Mouse (Mus musculus): ENCODE data around the gene Serpinb9.
A peak's percentile ranks its signal among the peaks of the same experiment; 100 is the strongest.
"Not testable (repeated sequence)": the region's sequence is repeated elsewhere in the genome, so short reads cannot be mapped to it uniquely, and the experiment has no call there.

Serpinb9 gene

DNA sequence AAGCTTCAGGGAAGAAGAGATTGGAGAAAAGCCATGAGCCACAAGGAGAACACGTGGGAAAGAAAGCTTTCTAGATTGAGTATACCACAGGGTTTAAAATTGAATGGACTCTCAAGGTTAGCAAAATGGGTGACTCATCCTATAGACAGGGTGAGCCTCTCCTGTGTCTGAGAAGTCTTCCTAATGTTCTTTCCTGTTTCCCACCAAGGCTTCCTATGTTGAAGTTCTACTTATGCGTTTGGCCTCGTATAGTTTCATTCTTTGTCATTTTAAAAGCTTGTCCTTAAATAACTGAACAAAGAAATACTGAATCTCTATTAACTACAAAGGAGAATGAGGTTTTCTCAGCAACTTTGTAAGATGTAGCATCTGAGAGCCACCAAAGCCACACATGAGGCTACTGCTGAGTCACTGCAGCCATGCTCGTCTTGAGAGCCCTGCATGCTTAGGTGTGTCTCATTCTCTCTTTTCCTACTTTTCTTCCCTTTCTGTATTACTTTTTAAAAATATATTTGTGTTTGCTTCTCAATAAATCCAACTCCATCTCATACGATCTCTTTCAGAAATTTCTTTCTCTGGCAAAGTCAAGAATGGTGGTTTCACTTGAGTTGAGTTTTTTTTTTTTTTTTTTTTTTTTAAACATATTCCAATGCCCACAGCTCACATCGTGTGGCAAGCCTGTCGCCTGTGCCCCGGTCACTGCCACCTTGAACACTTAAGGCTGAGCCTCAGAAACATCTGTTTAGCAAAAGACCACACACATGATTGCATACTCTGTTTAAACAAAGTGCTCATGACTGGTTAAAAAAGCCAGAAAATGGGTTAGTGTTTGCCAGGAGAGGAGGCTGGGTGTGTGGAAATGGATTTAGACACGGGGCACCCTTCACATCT, 718 bp downstream of the Serpinb9 start:
- DNase-seq (ENCODE audit: low spot score) = no peak

DNA sequence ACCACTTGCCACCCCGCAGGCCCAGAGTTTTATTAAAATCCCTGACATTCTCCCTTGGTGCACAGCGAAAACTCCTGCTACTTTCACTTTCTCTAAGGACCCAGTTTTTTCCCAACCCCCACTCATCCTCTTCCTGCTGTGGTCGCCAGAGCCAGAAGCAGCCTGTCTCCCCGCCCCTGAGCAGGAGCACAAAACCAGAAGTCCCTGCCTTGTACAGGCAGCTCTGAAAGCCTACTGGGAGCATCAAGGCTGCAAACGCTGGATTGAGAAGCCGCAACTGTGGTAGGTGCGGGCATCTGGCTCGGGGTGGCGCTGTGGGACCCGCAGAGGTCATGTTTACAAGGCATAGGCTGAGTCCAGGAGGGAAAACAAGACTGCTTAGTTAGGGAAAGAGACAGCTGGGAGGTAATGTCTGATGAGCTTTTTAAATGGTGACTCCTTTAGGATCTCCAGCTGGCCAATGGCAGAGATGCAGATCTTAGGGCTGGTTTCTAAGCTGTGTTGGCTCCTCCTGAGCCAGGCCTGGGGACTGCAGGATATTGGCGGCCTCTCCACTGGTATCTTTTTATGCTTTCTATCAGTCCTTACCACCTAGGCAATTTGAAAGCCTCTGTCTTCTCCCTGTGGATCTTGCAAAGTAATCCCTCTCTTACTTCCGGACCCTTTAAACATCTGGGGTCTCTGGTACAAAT, 1.5 kb downstream of the Serpinb9 start:
- peak; percentile 89 for DNase-seq (ENCODE audit: low spot score)

DNA sequence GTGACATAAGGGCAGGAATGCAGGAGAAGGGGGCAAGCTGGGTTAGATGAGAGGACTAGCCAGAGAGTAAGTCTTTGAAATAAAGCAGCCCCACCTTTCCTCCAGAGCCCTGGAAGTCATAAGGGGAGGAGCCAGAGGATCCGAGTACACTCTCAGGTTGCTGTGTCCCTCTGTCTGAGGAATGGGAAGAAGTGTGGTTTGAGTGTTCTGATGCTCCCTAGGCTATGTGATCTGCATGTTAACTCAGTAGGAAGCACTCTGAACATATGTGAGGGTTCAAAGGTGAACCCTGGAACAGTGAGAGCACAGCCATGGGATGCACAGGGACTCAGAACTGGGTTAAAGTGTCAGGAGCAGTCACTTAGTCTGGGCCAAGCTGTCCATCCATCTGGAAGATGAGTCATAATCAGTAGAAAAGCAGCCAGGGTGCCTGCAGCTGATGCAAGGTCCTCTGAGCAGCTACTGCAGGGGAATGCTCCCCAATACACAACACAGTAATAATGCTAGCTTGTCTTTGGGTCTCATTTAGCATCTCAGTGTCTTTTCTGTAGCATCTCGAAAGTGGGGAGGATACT, 2.5 kb downstream of the Serpinb9 start:
- no peak for DNase-seq (ENCODE audit: low spot score)

DNA sequence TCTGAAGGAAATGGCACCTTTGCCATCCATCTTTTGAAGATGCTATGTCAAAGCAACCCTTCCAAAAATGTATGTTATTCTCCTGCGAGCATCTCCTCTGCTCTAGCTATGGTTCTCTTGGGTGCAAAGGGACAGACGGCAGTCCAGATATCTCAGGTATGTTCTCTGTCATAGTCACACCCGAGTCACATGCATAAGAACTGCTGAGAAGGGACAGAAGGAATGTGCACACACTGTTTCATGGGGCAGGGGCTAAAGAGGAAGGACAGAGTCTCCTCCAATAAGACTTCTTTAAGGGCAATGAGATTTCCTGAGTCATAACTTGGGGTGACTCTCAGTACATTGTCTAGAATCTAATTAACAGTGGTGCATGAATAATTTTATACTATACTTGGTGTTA, 3.5 kb downstream of the Serpinb9 start:
- no peak for DNase-seq (ENCODE audit: low spot score)

DNA sequence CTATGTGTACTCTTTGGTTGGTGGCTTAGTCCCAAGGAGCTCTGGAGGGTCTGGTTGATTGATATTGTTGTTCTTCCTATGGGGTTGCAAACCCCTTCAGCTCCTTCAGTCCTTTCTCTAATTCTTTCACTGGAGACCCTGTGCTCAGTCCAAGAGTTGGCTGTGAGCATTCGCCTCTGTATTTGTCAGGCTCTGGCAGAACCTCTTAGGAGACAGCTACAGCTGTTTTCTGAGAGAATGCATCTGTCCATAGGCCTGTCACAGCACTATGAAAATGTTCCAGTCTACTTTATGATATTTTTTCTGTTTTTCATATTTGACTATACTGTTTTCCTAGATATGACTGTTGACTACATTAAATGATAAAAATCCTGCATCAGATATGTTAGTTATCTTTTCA, 9.3 kb downstream of the Serpinb9 start:
- no peak for DNase-seq (ENCODE audit: low spot score)

DNA sequence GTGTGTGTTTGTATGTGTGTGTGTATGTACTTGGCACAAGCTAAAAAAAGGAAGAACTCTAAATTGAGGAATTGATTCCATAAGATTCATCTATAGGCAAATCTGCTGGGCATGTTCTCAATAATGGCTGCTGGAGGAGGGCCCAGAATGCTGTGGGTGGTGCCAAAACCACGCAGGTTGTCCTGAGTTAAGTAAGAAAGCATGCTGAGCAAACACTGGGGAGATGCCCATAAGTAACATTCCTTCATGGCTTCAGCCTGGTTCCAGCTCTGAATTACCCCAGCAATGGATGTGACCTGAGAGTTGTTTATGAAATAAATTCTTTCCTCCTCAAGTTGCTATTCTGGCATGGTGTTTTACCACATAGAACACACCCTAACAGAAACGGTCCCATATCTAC, 10.2 kb downstream of the Serpinb9 start:
- DNase-seq (ENCODE audit: low spot score) = no peak

DNA sequence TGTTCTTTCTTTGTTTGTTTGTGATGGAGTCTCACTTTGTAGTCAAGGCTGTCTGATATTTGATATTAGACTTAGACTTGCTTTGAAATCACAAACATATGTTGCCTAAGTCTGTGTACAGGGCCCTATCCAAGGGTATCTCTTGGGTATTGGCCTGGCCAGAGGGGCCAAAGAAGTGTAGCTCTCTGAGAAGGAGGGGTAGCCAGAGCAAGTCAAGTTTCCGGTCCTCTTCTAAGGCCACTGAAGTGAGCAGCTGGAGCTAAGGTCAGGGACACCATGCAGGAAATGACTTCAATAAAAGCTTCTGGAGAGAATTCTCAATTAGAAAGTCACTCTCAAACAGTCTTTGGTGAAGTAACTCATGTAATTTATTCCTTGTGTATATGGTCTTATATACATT, 19.3 kb downstream of the Serpinb9 start:
- no peak for DNase-seq (ENCODE audit: low spot score)

DNA sequence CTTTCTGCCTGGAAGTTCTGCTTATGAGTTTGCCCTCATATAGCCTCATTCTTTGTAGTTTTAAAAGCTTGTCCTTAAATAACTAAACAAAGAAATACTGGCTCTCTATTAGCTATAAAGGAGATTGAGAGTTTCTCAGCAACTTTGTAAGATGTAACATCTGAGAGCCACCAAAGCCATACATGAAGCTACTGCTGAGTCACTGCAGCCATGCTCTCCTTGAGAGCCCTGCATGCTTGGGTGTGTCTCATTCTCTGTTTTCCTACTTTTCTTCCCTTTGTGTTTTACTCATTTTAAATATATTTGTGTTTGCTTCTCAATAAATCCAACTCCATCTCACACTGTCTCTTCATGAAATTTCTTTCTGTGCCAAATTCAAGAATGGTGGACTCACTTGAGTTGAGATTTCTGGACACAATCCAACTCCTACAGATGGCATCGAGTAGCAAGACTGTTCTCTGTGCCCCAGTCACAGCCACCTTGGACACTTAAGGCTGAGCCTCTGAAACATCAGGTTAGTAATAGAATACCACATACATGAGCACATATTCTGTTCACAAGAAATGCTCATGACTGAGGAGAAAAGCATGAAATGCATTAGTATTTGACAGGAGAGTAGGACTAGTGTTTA, 23.5 kb downstream of the Serpinb9 start:
- DNase-seq (ENCODE audit: low spot score) = no peak

DNA sequence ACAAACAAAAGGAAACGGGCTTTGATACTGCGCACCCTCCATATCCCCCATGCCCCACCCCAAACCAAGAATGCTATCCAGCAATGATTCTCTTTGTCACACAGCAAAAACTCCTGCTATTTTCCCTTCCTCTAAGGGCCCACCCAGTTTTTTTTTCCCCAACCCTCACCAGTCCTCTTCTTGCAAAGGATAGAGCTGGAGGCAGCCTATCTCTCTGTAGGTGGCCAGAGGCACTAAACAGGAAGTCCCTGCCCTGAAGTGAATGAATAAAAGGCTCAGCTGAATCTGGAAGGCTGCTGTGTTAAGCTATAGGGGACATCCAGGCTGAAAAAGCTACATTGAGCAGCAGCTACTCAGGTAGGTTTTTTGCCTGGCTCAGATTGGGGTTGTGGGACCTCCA, 24.2 kb downstream of the Serpinb9 start, which contains the start of gene Serpinb9b:
Gene Serpinb9b, plus strand, starts transcription at position 173 of the 400 bp plus-strand sequence.
- no peak for DNase-seq (ENCODE audit: low spot score)

DNA sequence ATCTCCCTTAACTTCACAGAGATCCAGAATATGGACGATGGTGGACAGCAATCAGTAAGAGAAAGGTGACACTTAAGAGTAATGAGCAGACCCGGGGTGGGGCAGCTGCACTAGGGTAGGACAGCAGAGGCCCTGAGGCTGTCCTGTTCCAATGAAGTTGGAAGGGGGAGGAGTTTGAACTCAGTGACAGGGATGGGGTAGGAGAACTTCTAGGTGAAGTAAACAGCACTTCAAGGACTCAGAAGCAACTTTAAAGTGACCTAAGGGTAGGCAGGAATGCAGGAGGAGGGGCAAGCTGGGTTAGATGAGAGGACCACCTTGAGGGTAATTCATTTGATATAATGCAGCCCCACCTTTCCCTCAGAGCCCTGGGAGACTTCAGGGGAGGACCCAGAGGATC, 25.1 kb downstream of the Serpinb9 start:
- DNase-seq (ENCODE audit: low spot score) = no peak

DNA sequence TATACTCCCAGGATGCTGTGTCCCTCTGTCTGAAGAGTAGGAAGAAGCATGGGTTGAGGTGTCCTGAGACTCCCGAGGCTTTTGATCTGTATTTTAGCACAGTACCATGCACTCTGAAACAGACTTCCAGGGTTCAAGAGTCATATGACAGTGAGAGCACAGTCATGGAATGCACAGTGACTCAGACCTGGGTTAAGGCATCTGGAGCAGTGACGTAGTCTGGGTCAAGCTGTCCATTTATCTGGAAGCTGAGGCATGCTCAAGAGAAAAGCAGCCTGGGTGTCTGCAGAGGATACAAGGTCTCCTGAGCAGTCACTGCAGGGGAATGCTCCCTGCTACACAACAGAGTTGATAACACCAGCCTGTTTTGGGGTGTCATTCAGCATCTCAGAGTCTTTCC, 25.5 kb downstream of the Serpinb9 start:
- DNase-seq (ENCODE audit: low spot score) = peak; percentile 28

DNA sequence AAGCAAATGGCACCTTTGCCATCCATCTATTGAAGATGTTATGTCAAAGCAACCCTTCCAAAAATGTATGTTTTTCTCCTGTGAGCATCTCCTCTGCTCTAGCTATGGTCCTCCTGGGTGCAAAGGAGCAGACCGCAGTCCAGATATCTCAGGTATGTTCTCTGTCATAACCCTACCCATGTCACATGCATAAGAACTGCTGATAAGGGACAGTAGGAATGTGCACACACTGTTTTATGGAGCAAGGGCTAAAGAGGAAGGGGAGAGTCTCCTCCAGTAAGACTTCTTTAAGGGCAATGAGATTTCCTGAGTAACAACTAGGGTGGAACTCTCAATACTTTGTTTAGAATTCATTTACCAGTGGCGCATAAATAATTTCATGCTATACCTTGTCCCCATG, 26.4 kb downstream of the Serpinb9 start:
- not testable (repeated sequence) for DNase-seq (ENCODE audit: low spot score)

DNA sequence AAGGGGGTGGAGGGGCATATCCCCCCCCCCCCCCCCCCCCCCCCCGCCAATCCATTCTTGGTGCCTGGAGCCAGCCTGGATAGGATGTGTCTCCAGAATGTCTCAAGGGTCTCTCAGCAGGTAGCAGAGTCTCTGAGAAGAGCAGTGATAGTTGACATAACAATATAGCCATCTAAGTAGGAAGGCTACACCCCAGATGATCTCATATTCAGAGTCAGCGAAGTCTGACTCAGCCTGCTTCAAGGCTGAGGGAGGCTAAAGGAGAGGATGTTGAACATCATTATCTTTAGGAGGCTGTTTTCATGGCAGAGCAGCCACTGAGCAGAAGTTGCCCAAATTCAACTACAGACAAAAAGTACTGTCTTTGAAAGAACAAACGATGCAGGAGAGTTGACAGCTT, 27.2 kb downstream of the Serpinb9 start:
- no peak for DNase-seq (ENCODE audit: low spot score)

DNA sequence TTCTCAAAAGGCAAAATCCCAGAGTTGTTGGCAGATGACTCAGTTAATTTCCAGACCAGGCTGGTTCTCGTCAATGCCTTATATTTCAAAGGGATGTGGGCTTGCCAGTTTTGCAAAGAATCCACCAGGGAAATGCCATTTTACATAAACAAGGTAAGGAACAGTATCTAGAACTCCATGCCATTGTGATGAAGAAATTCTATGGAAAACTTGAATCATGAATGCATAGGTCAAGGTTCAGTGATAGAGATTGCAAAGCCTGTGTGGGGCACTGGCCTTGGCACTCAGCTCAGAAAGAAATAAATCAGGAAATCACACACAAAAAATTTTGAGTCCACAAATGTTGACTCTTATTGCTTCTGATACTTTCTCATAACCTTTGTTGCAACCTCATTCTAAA, 32.5 kb downstream of the Serpinb9 start:
- DNase-seq (ENCODE audit: low spot score) = no peak

DNA sequence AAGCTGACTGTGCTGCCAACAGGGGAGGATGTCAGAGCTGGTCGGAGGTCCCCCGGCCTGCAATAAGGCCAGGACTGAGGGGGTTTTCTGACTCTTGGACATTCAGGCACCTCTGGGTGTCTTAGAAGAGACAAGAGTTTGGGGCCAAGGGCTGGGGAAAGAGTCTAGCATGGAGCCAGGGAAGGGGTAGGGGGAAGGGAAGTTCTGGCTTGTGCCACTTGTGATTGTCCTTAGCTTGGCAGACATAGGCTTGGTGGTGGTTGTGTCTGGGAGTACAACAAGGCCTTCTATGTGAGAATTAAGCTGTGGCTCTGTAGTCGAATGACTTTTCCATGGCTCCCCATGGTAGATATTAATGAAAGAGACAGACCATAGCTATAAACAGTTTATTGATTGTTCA, 40.5 kb downstream of the Serpinb9 start:
- no peak for DNase-seq (ENCODE audit: low spot score)

DNA sequence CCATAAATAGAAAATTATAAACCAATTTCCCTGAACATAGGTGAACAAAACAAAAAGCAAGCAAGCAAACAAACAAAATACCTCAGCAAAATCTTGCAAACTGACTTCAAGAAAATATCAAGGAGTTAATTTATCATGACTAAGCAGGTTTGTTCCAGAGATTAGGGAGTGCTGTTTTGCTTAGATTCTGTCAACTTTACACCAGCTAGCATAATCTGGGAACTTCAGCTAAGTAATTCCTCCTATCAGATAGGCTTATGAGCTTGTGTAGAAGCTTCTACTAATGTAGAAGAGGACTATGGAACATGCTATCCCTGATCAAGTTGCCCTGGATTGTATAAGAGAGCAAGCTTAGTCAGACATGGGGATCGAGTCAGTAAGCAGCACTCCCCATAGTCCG, 44.2 kb downstream of the Serpinb9 start:
- no peak for DNase-seq (ENCODE audit: low spot score)

DNA sequence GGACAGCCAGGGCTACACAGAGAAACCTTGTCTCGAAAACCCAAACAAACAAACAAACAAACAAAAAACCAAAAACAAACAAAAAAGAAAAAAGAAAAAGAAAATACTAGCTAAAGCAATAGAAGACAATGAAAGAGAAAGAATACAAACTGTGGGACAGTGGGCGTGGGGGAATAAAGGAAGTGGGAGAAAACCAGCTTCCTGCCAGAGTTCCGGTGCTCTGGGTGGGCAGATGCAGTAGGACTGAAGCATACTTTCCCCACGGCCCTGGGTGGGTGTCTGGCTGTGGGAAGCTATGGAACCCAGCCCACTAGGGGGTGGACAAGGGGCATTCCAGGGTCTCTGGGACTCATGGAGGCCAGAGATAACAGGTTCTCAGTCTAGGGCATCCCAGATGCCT, 45.1 kb downstream of the Serpinb9 start:
- no peak for DNase-seq (ENCODE audit: low spot score)

DNA sequence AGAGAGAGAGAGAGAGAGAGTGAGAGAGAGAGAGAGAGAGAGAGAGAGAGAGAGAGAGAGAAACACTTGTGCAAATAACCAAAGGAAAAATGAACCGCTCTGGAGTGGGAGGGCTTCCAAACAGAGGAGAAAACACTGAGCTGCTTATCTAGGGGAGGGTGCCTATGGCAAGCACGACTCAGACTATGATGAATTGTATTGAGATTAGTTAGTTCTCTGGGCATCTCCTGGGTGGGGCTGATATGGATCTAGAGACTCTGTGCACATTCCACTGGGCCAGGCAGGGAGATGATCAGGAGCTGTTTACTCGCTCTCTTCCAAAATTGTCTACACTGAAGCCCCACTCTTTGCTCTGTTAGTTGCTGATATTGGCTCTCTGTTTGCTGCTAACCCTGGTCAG, 48.6 kb downstream of the Serpinb9 start:
- no peak for DNase-seq (ENCODE audit: low spot score)

DNA sequence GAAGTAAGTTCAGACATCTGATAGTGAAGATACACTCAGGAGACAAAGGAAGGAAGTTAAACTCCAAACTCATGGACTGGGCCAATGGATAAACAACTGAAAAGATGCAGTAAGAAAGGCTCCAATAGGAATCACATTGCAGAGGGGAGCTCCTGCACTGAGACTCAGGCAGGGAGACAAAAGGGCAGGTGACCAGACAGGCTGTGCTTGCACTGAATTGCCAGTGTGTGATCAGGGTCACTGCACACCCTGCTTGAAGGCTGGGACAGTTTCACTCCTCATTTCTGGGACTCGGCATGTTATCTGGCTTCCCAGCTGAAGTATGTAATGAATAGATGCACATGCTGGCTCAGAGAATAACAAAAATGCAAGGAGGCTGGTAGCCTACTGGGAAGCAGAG, 60.0 kb downstream of the Serpinb9 start:
- peak; percentile 19 for DNase-seq (ENCODE audit: low spot score)
